Mouse (Mus musculus) lung, postnatal 0 days (tissue): ENCODE data around the gene Lysmd4. TPM values are rescaled to one million over a fixed set of nuclear protein-coding genes. Genes with fewer than 3 reads are reported as not detected.

Source experiments
- ATAC-seq: fragments of 200-750 bp; cut with Nextera tagmentation; 2 replicates; pipeline ENCODE4 v1.8.0; 2017; ENCODE audit warnings: moderate library complexity
- DNase-seq: peaks from one replicate; pipeline ENCODE4 v3.0.0-alpha.2; 2016; ENCODE audit warnings: low spot score
- H3K27ac ChIP-seq: fragments of 300-500 bp; sonication (generic); 2 replicates; pipeline ENCODE4 v1.5.1; 2014; ENCODE audit warnings: antibody characterized with exemption, mild to moderate bottlenecking, low read length, mixed read lengths
- H3K27me3 ChIP-seq: fragments of 300-500 bp; sonication (generic); replicated peaks from 2 replicates; pipeline ENCODE4 v1.6.1; 2014; ENCODE audit warnings: low read length, mixed read lengths; ENCODE audit not compliant: insufficient read depth
- H3K36me3 ChIP-seq: fragments of 300-500 bp; sonication (generic); 2 replicates; pipeline ENCODE4 v1.6.1; 2014; ENCODE audit warnings: low read length, mixed read lengths; ENCODE audit not compliant: insufficient read depth
- H3K4me1 ChIP-seq: fragments of 300-500 bp; sonication (generic); 2 replicates; pipeline ENCODE4 v1.6.1; 2014; ENCODE audit warnings: antibody characterized with exemption, low read depth, low read length, mixed read lengths; ENCODE audit not compliant: insufficient read depth
- H3K4me2 ChIP-seq: fragments of 300-500 bp; sonication (generic); replicated peaks from 2 replicates; pipeline ENCODE4 v1.6.1; 2014; ENCODE audit warnings: low read depth, mild to moderate bottlenecking, low read length, moderate library complexity, mixed read lengths
- H3K4me3 ChIP-seq: fragments of 300-500 bp; sonication (generic); 2 replicates; pipeline ENCODE4 v1.5.1; 2014; ENCODE audit warnings: low read depth, low read length
- H3K9ac ChIP-seq: fragments of 300-500 bp; sonication (generic); replicated peaks from 2 replicates; pipeline ENCODE4 v1.6.1; 2014; ENCODE audit warnings: low read depth, mild to moderate bottlenecking
- H3K9me3 ChIP-seq: fragments of 300-500 bp; sonication (generic); 2 replicates; pipeline ENCODE4 v1.6.1; 2016; ENCODE audit warnings: low read length, mixed read lengths
- CTCF ChIP-seq: IDR thresholded peaks from 2 replicates; pipeline ENCODE4 v1.5.1; 2016; ENCODE audit warnings: antibody characterized with exemption, mild to moderate bottlenecking
- EP300 ChIP-seq: IDR thresholded peaks from 2 replicates; pipeline ENCODE4 v1.6.1; 2016; ENCODE audit warnings: antibody characterized with exemption, mild to moderate bottlenecking, control low read depth
- WGBS: fragments of 180-500 bp; shearing (Covaris S2); extraction: QIAGEN DNeasy Blood & Tissue Kit; methylation state at CpG from one replicate; pipeline ENCODE4 v1.1.7; 2014; 5-methylcytosine and 5-hydroxymethylcytosine counted together
- polyA plus RNA-seq: library from polyadenylated mRNA; unstranded; fragments of >200 nt; fragmentation: Nextera tagmentation; extraction: Ambion mirVana; gene quantifications from 2 replicates; pipeline ENCODE4 v1.2.1, GENCODE M21; 2015

Gene Lysmd4
- 8.4 and 10.8 TPM in 2 replicates for polyA plus RNA-seq

DNA sequence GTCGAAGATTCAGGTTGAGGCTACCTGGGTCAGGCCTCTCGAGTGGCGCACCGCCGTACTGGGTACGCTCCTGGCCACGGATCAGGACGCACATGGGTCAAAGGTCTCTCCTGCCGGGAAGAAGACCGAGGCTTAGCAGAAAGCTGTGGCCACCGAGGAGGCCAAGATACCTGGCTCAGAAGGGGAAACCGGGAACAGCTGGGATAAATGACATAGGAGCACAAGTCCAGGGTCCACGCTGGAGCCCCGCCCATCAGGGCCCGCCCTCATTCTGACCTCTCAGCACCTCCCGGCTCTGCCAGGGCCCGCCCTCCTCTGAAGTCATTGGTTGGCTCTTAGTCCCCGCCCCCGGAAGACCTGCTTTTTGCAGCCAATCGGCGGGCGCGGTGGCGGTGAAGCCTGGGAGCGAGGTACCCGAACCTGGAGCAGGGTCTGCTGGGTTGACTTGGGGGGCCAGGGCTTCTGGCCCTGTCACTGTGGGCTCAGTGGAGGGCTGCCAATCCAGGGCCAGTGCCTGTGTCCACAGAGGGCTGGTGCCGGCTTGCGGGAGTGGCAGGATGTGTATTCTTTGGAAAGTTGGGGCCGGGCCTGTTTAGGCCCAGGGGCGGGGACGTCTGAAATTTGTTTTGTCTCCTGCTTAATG is at the start of gene Lysmd4:
TSS of gene Lysmd4 (plus strand) at position 325 of the 643 bp plus-strand sequence.
- WGBS, result 5% methylated on average over 31 of the region's 31 CpGs
- ATAC-seq, result peak; percentile 99
- Histone ChIP-seq H3K9ac (peak within 1 kb of the TSS; percentile 63), H3K4me3 (peak within 1 kb of the TSS; percentile 65), H3K27ac (no peak within 1 kb of the TSS; the same call in 1 of the 2 replicates), H3K4me2 (peak within 1 kb of the TSS; percentile 71), H3K4me1 (no peaks in the 10 kb centered on the region), H3K36me3 (0 out of 2 replicates have a peak, but pooled peaks cover 4% of the 10 kb centered on the region), H3K27me3 (no peaks in the 10 kb centered on the region), H3K9me3 (no peaks in the 10 kb centered on the region)
- peak; percentile 98 for DNase-seq
- TF ChIP-seq EP300 (no peak), CTCF (no peak)

DNA sequence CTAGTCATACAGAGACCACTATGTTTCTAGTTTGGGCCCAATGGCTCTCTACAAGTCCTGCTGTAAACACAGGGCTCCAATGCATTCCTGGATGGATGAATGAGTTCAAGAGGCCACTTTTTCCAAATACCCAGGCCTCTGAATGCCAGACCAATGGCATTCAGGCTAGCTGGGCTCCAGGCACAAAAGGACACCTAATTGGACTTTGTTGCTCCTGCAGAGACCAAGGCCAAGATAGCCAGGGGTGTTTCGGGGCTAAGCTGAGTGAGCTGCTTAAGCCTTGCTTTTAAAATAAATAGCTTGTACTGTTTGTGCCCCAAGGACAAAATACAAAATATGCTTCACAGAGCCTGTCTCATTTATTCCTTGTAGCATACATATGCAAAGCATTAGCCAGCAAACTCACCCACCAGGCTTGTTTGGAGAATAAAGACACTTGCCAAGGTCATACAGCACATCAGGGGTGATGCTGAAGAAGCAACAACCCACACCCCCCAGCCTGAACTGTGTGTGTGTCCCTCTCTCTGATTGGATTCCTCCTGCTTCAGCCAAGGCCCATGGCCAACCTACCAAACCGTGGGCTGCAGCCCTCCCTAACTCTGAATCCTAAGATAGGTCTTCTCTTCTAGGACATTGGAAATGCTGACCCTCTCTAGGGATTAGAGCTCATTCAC is 48.7 kb upstream of the Lysmd4 start:
- no peak overlapping the region for H3K4me3 ChIP-seq
- 76% methylated on average over 2 of the region's 2 CpGs for WGBS
- H3K27me3 ChIP-seq, result no peaks in the 10 kb centered on the region
- ATAC-seq (no peak), DNase-seq (no peak)
- no peak overlapping the region for H3K27ac ChIP-seq
- H3K36me3 ChIP-seq, result no peaks in the 10 kb centered on the region
- no peak overlapping the region for H3K9ac ChIP-seq
- no peaks in the 10 kb centered on the region for H3K9me3 ChIP-seq
- TF ChIP-seq CTCF, result no peak
- TF ChIP-seq EP300, result no peak
- no peaks in the 10 kb centered on the region for H3K4me1 ChIP-seq
- no peak overlapping the region for H3K4me2 ChIP-seq

DNA sequence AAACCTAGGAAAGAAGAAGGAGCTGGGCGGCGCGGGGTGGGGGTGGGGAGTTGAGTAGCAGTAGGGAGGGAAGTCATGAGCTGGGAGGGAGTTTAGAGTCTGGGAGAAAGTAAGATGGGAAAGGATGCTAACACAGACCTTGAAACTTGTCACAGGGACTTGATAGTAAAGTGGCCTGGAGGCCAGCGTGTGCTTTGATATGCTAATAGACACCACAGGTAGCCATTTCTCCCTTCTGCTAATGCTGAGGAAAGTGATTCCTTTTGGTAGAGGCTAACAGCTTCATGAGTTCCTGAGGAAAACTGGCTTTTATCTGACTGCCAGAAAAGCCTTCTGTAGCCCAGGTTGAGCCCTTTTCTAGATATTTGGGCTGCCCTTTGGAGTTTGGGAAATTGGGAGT is 38.6 kb upstream of the Lysmd4 start:
- WGBS, result 22% methylated on average over 4 of the region's 4 CpGs
- TF ChIP-seq CTCF (no peak), EP300 (no peak)
- Histone ChIP-seq H3K36me3 (no peaks in the 10 kb centered on the region), H3K27ac (no peak overlapping the region), H3K4me1 (no peaks in the 10 kb centered on the region), H3K27me3 (no peaks in the 10 kb centered on the region), H3K9ac (no peak overlapping the region), H3K9me3 (no peaks in the 10 kb centered on the region), H3K4me2 (no peak overlapping the region), H3K4me3 (no peak overlapping the region)
- no peak for DNase-seq
- no peak for ATAC-seq

DNA sequence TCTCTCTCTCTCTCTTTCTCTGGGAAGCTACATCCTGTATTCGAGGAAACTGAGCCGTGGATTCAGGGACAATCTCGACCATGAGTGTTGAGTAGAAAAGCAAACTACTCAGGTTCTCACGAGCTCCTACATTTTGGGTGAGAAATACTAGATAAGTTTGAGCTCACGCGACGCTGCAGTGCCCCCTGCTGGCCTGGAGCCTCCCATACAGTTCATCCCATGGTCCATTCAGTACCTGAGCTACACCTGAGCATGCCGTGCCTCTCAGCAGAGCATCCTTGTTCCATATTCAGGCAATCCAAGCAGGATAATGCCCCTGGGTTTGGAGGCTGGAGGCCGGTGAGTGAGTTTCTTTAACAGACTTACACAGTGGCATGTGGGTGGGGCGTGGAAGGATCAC is 22.9 kb upstream of the Lysmd4 start:
- peak; percentile 30; the same call in 1 of the 2 replicates for ATAC-seq
- Histone ChIP-seq H3K9ac (no peak overlapping the region), H3K27me3 (no peaks in the 10 kb centered on the region), H3K27ac (no peak overlapping the region), H3K36me3 (no peaks in the 10 kb centered on the region), H3K4me1 (no peaks in the 10 kb centered on the region), H3K4me3 (no peak overlapping the region), H3K4me2 (no peak overlapping the region), H3K9me3 (no peaks in the 10 kb centered on the region)
- TF ChIP-seq EP300, result no peak
- TF ChIP-seq CTCF, result peak; percentile 91
- DNase-seq, result peak; percentile 74
- 14% methylated on average over 10 of the region's 10 CpGs for WGBS

DNA sequence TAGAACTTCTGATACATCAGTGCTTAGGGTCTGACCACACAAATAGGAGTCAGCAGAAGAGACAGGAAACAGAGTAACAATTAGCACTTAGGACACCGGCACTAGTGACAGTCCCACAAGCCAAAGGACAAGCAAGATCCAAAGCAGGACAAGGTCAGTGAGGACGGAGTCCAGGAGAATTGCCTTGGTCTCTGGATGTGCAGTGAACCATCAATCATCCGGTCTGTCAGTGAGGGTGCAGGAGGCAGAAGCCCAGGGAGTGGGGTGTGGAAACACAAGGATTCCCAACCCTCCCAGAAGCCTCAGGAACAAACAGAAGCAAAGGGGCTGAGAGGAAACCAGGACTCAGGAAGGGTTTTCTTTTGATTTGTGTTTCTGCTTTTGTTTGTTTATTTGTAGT is 18.7 kb upstream of the Lysmd4 start:
- Histone ChIP-seq H3K36me3 (no peaks in the 10 kb centered on the region), H3K9ac (no peak overlapping the region), H3K27me3 (no peaks in the 10 kb centered on the region), H3K27ac (no peak overlapping the region), H3K9me3 (no peaks in the 10 kb centered on the region), H3K4me2 (no peak overlapping the region), H3K4me3 (no peak overlapping the region), H3K4me1 (no peaks in the 10 kb centered on the region)
- no peak for TF ChIP-seq EP300
- TF ChIP-seq CTCF, result no peak
- WGBS, result 64% methylated on average over 3 of the region's 3 CpGs
- no peak for DNase-seq
- no peak for ATAC-seq

DNA sequence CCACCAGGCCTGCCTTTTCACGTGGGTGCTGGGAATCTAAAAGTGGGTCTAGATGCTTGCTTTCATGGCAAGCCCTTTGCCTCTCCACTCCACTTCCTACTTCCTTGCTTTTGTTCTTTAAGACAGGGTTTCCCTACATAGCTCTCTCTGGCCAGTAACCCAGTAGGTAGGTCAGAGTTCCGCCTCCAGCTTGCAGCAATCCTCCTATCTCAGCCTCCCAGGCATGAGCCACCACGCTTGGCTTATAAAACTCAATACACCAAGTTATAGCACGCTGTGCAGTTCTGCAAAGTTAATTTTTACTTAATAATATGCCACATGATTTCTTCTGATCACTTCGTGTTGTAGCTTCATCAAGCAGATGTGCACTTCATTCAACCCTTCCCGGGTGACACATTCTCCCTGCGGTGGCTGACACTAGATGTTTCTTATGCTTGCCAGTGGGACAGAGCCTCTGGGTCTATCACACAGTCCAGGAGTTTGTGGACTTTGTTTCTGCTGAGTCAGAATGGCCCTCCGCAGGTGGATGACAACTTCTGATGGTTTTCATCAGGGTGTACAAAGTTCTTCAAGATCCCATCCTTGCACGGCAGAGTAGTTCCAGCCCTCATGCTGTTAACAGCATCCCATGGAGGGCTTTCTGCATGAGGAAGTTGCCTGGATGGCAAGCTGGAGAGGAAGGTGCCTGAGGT is 16.5 kb upstream of the Lysmd4 start:
- DNase-seq (no peak), ATAC-seq (no peak)
- Histone ChIP-seq H3K4me2 (no peak overlapping the region), H3K27ac (no peak overlapping the region), H3K4me3 (no peak overlapping the region), H3K9ac (no peak overlapping the region), H3K9me3 (no peaks in the 10 kb centered on the region), H3K36me3 (no peaks in the 10 kb centered on the region), H3K4me1 (no peaks in the 10 kb centered on the region), H3K27me3 (no peaks in the 10 kb centered on the region)
- 89% methylated on average over 9 of the region's 9 CpGs for WGBS
- TF ChIP-seq EP300 (no peak), CTCF (no peak)
